Mouse (Mus musculus): ENCODE measurements around the gene Kiss1r. TPM values are rescaled to one million over a fixed set of nuclear protein-coding genes. Genes with fewer than 3 reads are reported as not detected.

Kiss1r gene
- polyA plus RNA-seq, 1 experiment from 2014 or later = 0.87 TPM

- ATAC-seq (ENCODE audit: borderline replicate concordance, extremely low read depth, low FRiP score, low TSS enrichment) = peak; percentile 14
- Histone ChIP-seq H3K27ac (peak overlapping the region; percentile 93), H3K9ac (peak overlapping the region; percentile 81), H3K4me1 (peaks cover 50% of the 10 kb centered on the region), H3K4me2 (peak overlapping the region; percentile 91), H3K4me3 (peak overlapping the region; percentile 77), H3K27me3 (peaks cover 11% of the 10 kb centered on the region), H3K36me3 (0 out of 2 replicates have a peak, but pooled peaks cover 3% of the 10 kb centered on the region), H3K9me3 (no peaks in the 10 kb centered on the region)
- WGBS = under 1% methylated on average over 54 of the region's 54 CpGs
Measured at GRCm38 (mm10) chr10:79927324-79928029, 10.7 kb downstream of the Kiss1r start.

- under 1% methylated on average over 26 of the region's 29 CpGs for WGBS
- peaks cover 56% of the 10 kb centered on the region for H3K4me1 ChIP-seq
- no peak for ATAC-seq (ENCODE audit: borderline replicate concordance, extremely low read depth, low FRiP score, low TSS enrichment)
Measured at GRCm38 (mm10) chr10:79928030-79928694, 11.4 kb downstream of the Kiss1r start.

GRCm38 (mm10) chr10:79928907-79929701, 12.3 kb downstream of the Kiss1r start:
- Histone ChIP-seq H3K27me3 (no peaks in the 10 kb centered on the region), H3K9ac (peak overlapping the region; percentile 33; the same call in 1 of the 2 replicates), H3K27ac (peak overlapping the region; percentile 31), H3K4me3 (peak overlapping the region; percentile 77), H3K4me1 (peaks cover 66% of the 10 kb centered on the region), H3K4me2 (peak overlapping the region; percentile 91), H3K9me3 (no peaks in the 10 kb centered on the region), H3K36me3 (0 out of 2 replicates have a peak, but pooled peaks cover 3% of the 10 kb centered on the region)
- WGBS = 15% methylated on average over 9 of the region's 9 CpGs
- no peak for ATAC-seq (ENCODE audit: borderline replicate concordance, extremely low read depth, low FRiP score, low TSS enrichment)

More at GRCm38 (mm10) chr10:79928030-79928694, 11.4 kb downstream of the Kiss1r start:
- peak overlapping the region; percentile 93 for H3K27ac ChIP-seq
- peak overlapping the region; percentile 91 for H3K4me2 ChIP-seq
- peak overlapping the region; percentile 81 for H3K9ac ChIP-seq
- no peaks in the 10 kb centered on the region for H3K9me3 ChIP-seq
- peaks cover 5% of the 10 kb centered on the region for H3K27me3 ChIP-seq
- H3K4me3 ChIP-seq = peak overlapping the region; percentile 77
- H3K36me3 ChIP-seq = 0 out of 2 replicates have a peak, but pooled peaks cover 3% of the 10 kb centered on the region

- Histone ChIP-seq H3K4me2 (no peak overlapping the region), H3K9ac (no peak overlapping the region), H3K36me3 (0 out of 2 replicates have a peak, but pooled peaks cover 3% of the 10 kb centered on the region), H3K27ac (no peak overlapping the region), H3K4me1 (peaks cover 77% of the 10 kb centered on the region), H3K4me3 (no peak overlapping the region), H3K9me3 (no peaks in the 10 kb centered on the region), H3K27me3 (no peaks in the 10 kb centered on the region)
- whole genome bisulfite sequencing = 86% methylated on average over 18 of the region's 18 CpGs
- no peak for ATAC-seq (ENCODE audit: borderline replicate concordance, extremely low read depth, low FRiP score, low TSS enrichment)
Measured at GRCm38 (mm10) chr10:79929967-79930825, 13.4 kb downstream of the Kiss1r start.

GRCm38 (mm10) chr10:79930826-79931186, 14.0 kb downstream of the Kiss1r start:
- ATAC-seq (ENCODE audit: borderline replicate concordance, extremely low read depth, low FRiP score, low TSS enrichment) = no peak
- Histone ChIP-seq H3K4me3 (no peak overlapping the region), H3K9me3 (no peaks in the 10 kb centered on the region), H3K27me3 (no peaks in the 10 kb centered on the region), H3K27ac (no peak overlapping the region), H3K4me1 (peaks cover 78% of the 10 kb centered on the region), H3K4me2 (no peak overlapping the region), H3K9ac (no peak overlapping the region), H3K36me3 (0 out of 2 replicates have a peak, but pooled peaks cover 3% of the 10 kb centered on the region)
- 87% methylated on average over 16 of the region's 16 CpGs for whole genome bisulfite sequencing

GRCm38 (mm10) chr10:79931797-79932196, 15.0 kb downstream of the Kiss1r start:
- H3K9ac ChIP-seq = no peak overlapping the region
- no peak overlapping the region for H3K4me2 ChIP-seq
- no peak overlapping the region for H3K4me3 ChIP-seq
- 0 out of 2 replicates have a peak, but pooled peaks cover 3% of the 10 kb centered on the region for H3K36me3 ChIP-seq
- H3K4me1 ChIP-seq = peaks cover 82% of the 10 kb centered on the region
- H3K27ac ChIP-seq = peak overlapping the region; percentile 77
- H3K9me3 ChIP-seq = no peaks in the 10 kb centered on the region
- no peak for ATAC-seq (ENCODE audit: borderline replicate concordance, extremely low read depth, low FRiP score, low TSS enrichment)
- no peaks in the 10 kb centered on the region for H3K27me3 ChIP-seq
- 80% methylated on average over 9 of the region's 9 CpGs for WGBS

- Histone ChIP-seq H3K9ac (no peak overlapping the region), H3K4me1 (peaks cover 92% of the 10 kb centered on the region)
Measured at GRCm38 (mm10) chr10:79932736-79933135, 16.0 kb downstream of the Kiss1r start.

GRCm38 (mm10) chr10:79933145-79933679, 16.4 kb downstream of the Kiss1r start:
- WGBS = 54% methylated on average over 9 of the region's 9 CpGs
- Histone ChIP-seq H3K9ac (no peak overlapping the region), H3K4me3 (no peak overlapping the region), H3K4me2 (peak overlapping the region; percentile 1; the same call in 1 of the 2 replicates), H3K36me3 (0 out of 2 replicates have a peak, but pooled peaks cover 3% of the 10 kb centered on the region), H3K27ac (peak overlapping the region; percentile 77), H3K9me3 (no peaks in the 10 kb centered on the region), H3K27me3 (no peaks in the 10 kb centered on the region), H3K4me1 (peaks cover 95% of the 10 kb centered on the region)
- no peak for ATAC-seq (ENCODE audit: borderline replicate concordance, extremely low read depth, low FRiP score, low TSS enrichment)

More at GRCm38 (mm10) chr10:79932736-79933135, 16.0 kb downstream of the Kiss1r start:
- Histone ChIP-seq H3K36me3 (0 out of 2 replicates have a peak, but pooled peaks cover 3% of the 10 kb centered on the region), H3K4me3 (0 out of 2 replicates have a peak overlapping the region, but pooled peaks have one; percentile 4), H3K9me3 (no peaks in the 10 kb centered on the region), H3K4me2 (peak overlapping the region; percentile 1; the same call in 1 of the 2 replicates), H3K27me3 (no peaks in the 10 kb centered on the region), H3K27ac (peak overlapping the region; percentile 77)
- 23% methylated on average over 8 of the region's 8 CpGs for WGBS
- peak; percentile 44; the same call in 1 of the 2 replicates for ATAC-seq (ENCODE audit: borderline replicate concordance, extremely low read depth, low FRiP score, low TSS enrichment)

- Histone ChIP-seq H3K9me3 (no peaks in the 10 kb centered on the region), H3K4me1 (peaks cover 93% of the 10 kb centered on the region), H3K36me3 (0 out of 2 replicates have a peak, but pooled peaks cover 3% of the 10 kb centered on the region), H3K4me3 (no peak overlapping the region), H3K27ac (peak overlapping the region; percentile 52), H3K4me2 (no peak overlapping the region), H3K27me3 (no peaks in the 10 kb centered on the region), H3K9ac (no peak overlapping the region)
- ATAC-seq (ENCODE audit: borderline replicate concordance, extremely low read depth, low FRiP score, low TSS enrichment) = no peak
- WGBS = 65% methylated on average over 6 of the region's 6 CpGs
Measured at GRCm38 (mm10) chr10:79933861-79934260, 17.1 kb downstream of the Kiss1r start.

GRCm38 (mm10) chr10:79934272-79934721, 17.5 kb downstream of the Kiss1r start:
- H3K27ac ChIP-seq = peak overlapping the region; percentile 52
- no peak overlapping the region for H3K4me3 ChIP-seq
- H3K4me1 ChIP-seq = peaks cover 89% of the 10 kb centered on the region
- no peak overlapping the region for H3K4me2 ChIP-seq
- no peaks in the 10 kb centered on the region for H3K9me3 ChIP-seq
- H3K36me3 ChIP-seq = 0 out of 2 replicates have a peak, but pooled peaks cover 3% of the 10 kb centered on the region
- 38% methylated on average over 13 of the region's 13 CpGs for WGBS
- H3K9ac ChIP-seq = no peak overlapping the region
- H3K27me3 ChIP-seq = no peaks in the 10 kb centered on the region
- peak; percentile 63 for ATAC-seq (ENCODE audit: borderline replicate concordance, extremely low read depth, low FRiP score, low TSS enrichment)
